Mouse (Mus musculus) intestine, postnatal 0 days (tissue): Measurements from ENCODE around the gene Rab7. TPM values are rescaled to one million over a fixed set of nuclear protein-coding genes. Genes with fewer than 3 reads are reported as not detected.
"Not testable (repeated sequence)": the region's sequence is repeated elsewhere in the genome, so short reads cannot be mapped to it uniquely, and the experiment has no call there.

Experiments used
- ATAC-seq: fragments of 200-750 bp; cut with Nextera tagmentation; 2 replicates; pipeline ENCODE4 v1.8.0; 2017; ENCODE audit warnings: mild to moderate bottlenecking, moderate TSS enrichment, moderate library complexity
- H3K27ac ChIP-seq: fragments of 300-500 bp; sonication (generic); 2 replicates; pipeline ENCODE4 v1.5.1; 2014; ENCODE audit warnings: mild to moderate bottlenecking, low read depth, low read length, moderate library complexity
- H3K27me3 ChIP-seq: fragments of 300-500 bp; sonication (generic); replicated peaks from 2 replicates; pipeline ENCODE4 v1.6.1; 2014; ENCODE audit warnings: low read length, mixed read lengths; ENCODE audit not compliant: control insufficient read depth, insufficient read depth
- H3K36me3 ChIP-seq: fragments of 300-500 bp; sonication (generic); 2 replicates; pipeline ENCODE4 v1.6.1; 2014; ENCODE audit warnings: mild to moderate bottlenecking, moderate library complexity; ENCODE audit not compliant: control insufficient read depth, insufficient read depth
- H3K4me1 ChIP-seq: fragments of 300-500 bp; sonication (generic); replicated peaks from 2 replicates; pipeline ENCODE4 v1.6.1; 2014; ENCODE audit warnings: antibody characterized with exemption, low read length, mixed read lengths; ENCODE audit not compliant: control insufficient read depth, insufficient read depth
- H3K4me2 ChIP-seq: fragments of 300-500 bp; sonication (generic); replicated peaks from 2 replicates; pipeline ENCODE4 v1.6.1; 2014; ENCODE audit warnings: low read depth, mild to moderate bottlenecking, moderate library complexity
- H3K4me3 ChIP-seq: fragments of 300-500 bp; sonication (generic); 2 replicates; pipeline ENCODE4 v1.5.1; 2014; ENCODE audit warnings: low read depth, low read length
- H3K9ac ChIP-seq: fragments of 300-500 bp; sonication (generic); 2 replicates; pipeline ENCODE4 v1.6.1; 2014; ENCODE audit warnings: mild to moderate bottlenecking, low read depth, low read length
- H3K9me3 ChIP-seq: fragments of 300-500 bp; sonication (generic); 2 replicates; pipeline ENCODE4 v1.6.1; 2016; ENCODE audit warnings: mixed run types; ENCODE audit not compliant: control insufficient read depth
- CTCF ChIP-seq: sonication (generic); IDR thresholded peaks from 2 replicates; pipeline ENCODE4 v1.5.1; 2016; ENCODE audit warnings: low read depth, mild to moderate bottlenecking, control low read depth, antibody characterized with exemption, moderate library complexity
- WGBS: fragments of 180-500 bp; shearing (Covaris S2); extraction: QIAGEN DNeasy Blood & Tissue Kit; methylation state at CpG from one replicate; pipeline ENCODE4 v1.1.7; 2014; 5-methylcytosine and 5-hydroxymethylcytosine counted together
- polyA plus RNA-seq: library from polyadenylated mRNA; unstranded; fragments of >200 nt; fragmentation: Nextera tagmentation; extraction: Ambion mirVana; gene quantifications from 2 replicates; pipeline ENCODE4 v1.2.1, GENCODE M21; 2015

The Rab7 gene
- polyA plus RNA-seq, 1 experiment from 2014 or later = 226 TPM

GRCm38 (mm10) chr6:88012601-88013000, 32.5 kb downstream of the Rab7 start:
- H3K4me3 ChIP-seq = no peak overlapping the region
- no peak for ATAC-seq
- TF ChIP-seq CTCF = no peak
- H3K4me2 ChIP-seq = no peak overlapping the region
- no peaks in the 10 kb centered on the region for H3K27me3 ChIP-seq
- H3K9me3 ChIP-seq = no peaks in the 10 kb centered on the region
- H3K4me1 ChIP-seq = no peaks in the 10 kb centered on the region
- H3K27ac ChIP-seq = no peak overlapping the region
- 59% methylated on average over 2 of the region's 2 CpGs for WGBS
- H3K9ac ChIP-seq = no peak overlapping the region
- peaks cover 33% of the 10 kb centered on the region for H3K36me3 ChIP-seq

GRCm38 (mm10) chr6:88011106-88011505, 34.0 kb downstream of the Rab7 start:
- H3K9me3 ChIP-seq, H3K27ac ChIP-seq, H3K4me2 ChIP-seq, H3K9ac ChIP-seq, H3K4me3 ChIP-seq, H3K27me3 ChIP-seq, H3K4me1 ChIP-seq, ATAC-seq: not testable (repeated sequence)
- H3K36me3 ChIP-seq = peaks cover 46% of the 10 kb centered on the region
- 47% methylated on average over 1 of the region's 1 CpGs for WGBS
- TF ChIP-seq CTCF = peak; percentile 63

- H3K27me3 ChIP-seq = no peaks in the 10 kb centered on the region
- no peak overlapping the region for H3K9ac ChIP-seq
- TF ChIP-seq CTCF = no peak
- peaks cover 60% of the 10 kb centered on the region for H3K36me3 ChIP-seq
- 88% methylated on average over 4 of the region's 4 CpGs for WGBS
- no peak overlapping the region for H3K27ac ChIP-seq
- H3K4me1 ChIP-seq = no peaks in the 10 kb centered on the region
- H3K4me3 ChIP-seq = no peak overlapping the region
- ATAC-seq = no peak
- no peaks in the 10 kb centered on the region for H3K9me3 ChIP-seq
- no peak overlapping the region for H3K4me2 ChIP-seq
These were observed 35.9 kb downstream of the Rab7 start for GRCm38 (mm10) chr6:88009209-88009608.

- not testable (repeated sequence) for H3K4me3 ChIP-seq, H3K9me3 ChIP-seq, ATAC-seq, H3K27me3 ChIP-seq, H3K4me1 ChIP-seq, H3K9ac ChIP-seq, H3K4me2 ChIP-seq, H3K27ac ChIP-seq
- WGBS = 91% methylated on average over 12 of the region's 14 CpGs
- peaks cover 84% of the 10 kb centered on the region for H3K36me3 ChIP-seq
These were observed 40.3 kb downstream of the Rab7 start for GRCm38 (mm10) chr6:88004773-88005172.

- no peak for TF ChIP-seq CTCF
- no peaks in the 10 kb centered on the region for H3K9me3 ChIP-seq
- H3K9ac ChIP-seq = no peak overlapping the region
- H3K27me3 ChIP-seq = no peaks in the 10 kb centered on the region
- no peak for ATAC-seq
- no peak overlapping the region for H3K4me2 ChIP-seq
- no peaks in the 10 kb centered on the region for H3K4me1 ChIP-seq
- H3K27ac ChIP-seq = no peak overlapping the region
- no peak overlapping the region for H3K4me3 ChIP-seq
- peaks cover 82% of the 10 kb centered on the region for H3K36me3 ChIP-seq
- WGBS = 73% methylated on average over 4 of the region's 4 CpGs
These were observed 41.6 kb downstream of the Rab7 start for GRCm38 (mm10) chr6:88003439-88003838.

- Histone ChIP-seq H3K4me3 (no peak overlapping the region), H3K4me1 (peaks cover 12% of the 10 kb centered on the region), H3K27ac (no peak overlapping the region), H3K36me3 (peaks cover 43% of the 10 kb centered on the region), H3K27me3 (no peaks in the 10 kb centered on the region), H3K9ac (no peak overlapping the region), H3K9me3 (no peaks in the 10 kb centered on the region), H3K4me2 (no peak overlapping the region)
- 84% methylated on average over 4 of the region's 4 CpGs for WGBS
- no peak for TF ChIP-seq CTCF
- no peak for ATAC-seq
These were observed 46.7 kb downstream of the Rab7 start for GRCm38 (mm10) chr6:87998358-87998757.

- no peak overlapping the region for H3K4me3 ChIP-seq
- no peak overlapping the region for H3K9ac ChIP-seq
- peak; percentile 87 for TF ChIP-seq CTCF
- peaks cover 37% of the 10 kb centered on the region for H3K36me3 ChIP-seq
- no peak overlapping the region for H3K4me2 ChIP-seq
- H3K9me3 ChIP-seq = no peaks in the 10 kb centered on the region
- no peaks in the 10 kb centered on the region for H3K27me3 ChIP-seq
- WGBS = 55% methylated on average over 7 of the region's 7 CpGs
- no peak overlapping the region for H3K27ac ChIP-seq
- ATAC-seq = 0 out of 2 replicates have a peak, but pooled peaks have one; percentile 23
- H3K4me1 ChIP-seq = peaks cover 18% of the 10 kb centered on the region
These were observed 47.3 kb downstream of the Rab7 start for GRCm38 (mm10) chr6:87997706-87998265.
